Mouse (Mus musculus) stomach, embryonic 15.5 days (tissue): ENCODE results near the gene C5ar1. TPM values are rescaled to one million over a fixed set of nuclear protein-coding genes. Genes with fewer than 3 reads are reported as not detected.

Source experiments
- ATAC-seq: fragments of 200-750 bp; cut with Nextera tagmentation; 2 replicates; pipeline ENCODE4 v1.8.0; 2017; ENCODE audit warnings: low read depth, moderate number of reproducible peaks, moderate TSS enrichment; ENCODE audit not compliant: insufficient read depth, low FRiP score
- H3K27ac ChIP-seq: fragments of 300-500 bp; sonication (generic); 2 replicates; pipeline ENCODE4 v1.5.1; 2015; ENCODE audit warnings: mild to moderate bottlenecking, inconsistent platforms
- H3K27me3 ChIP-seq: fragments of 300-500 bp; sonication (generic); replicated peaks from 2 replicates; pipeline ENCODE4 v1.6.1; 2015; ENCODE audit warnings: inconsistent platforms
- H3K36me3 ChIP-seq: fragments of 300-500 bp; sonication (generic); 2 replicates; pipeline ENCODE4 v1.6.1; 2015; ENCODE audit warnings: inconsistent platforms
- H3K4me1 ChIP-seq: fragments of 300-500 bp; sonication (generic); 2 replicates; pipeline ENCODE4 v1.6.1; 2015; ENCODE audit warnings: inconsistent platforms
- H3K4me2 ChIP-seq: fragments of 300-500 bp; sonication (generic); 2 replicates; pipeline ENCODE4 v1.6.1; 2015; ENCODE audit warnings: mild to moderate bottlenecking, inconsistent platforms
- H3K4me3 ChIP-seq: fragments of 300-500 bp; sonication (generic); replicated peaks from 2 replicates; pipeline ENCODE4 v1.5.1; 2015; ENCODE audit warnings: inconsistent platforms
- H3K9ac ChIP-seq: fragments of 300-500 bp; sonication (generic); 2 replicates; pipeline ENCODE4 v1.6.1; 2015; ENCODE audit warnings: inconsistent platforms
- H3K9me3 ChIP-seq: fragments of 300-500 bp; sonication (generic); 2 replicates; pipeline ENCODE4 v1.6.1; 2016; ENCODE audit warnings: inconsistent platforms
- WGBS: fragments of 180-500 bp; shearing (Covaris S2); methylation state at CpG from one replicate; pipeline ENCODE4 v1.1.7; 2015; 5-methylcytosine and 5-hydroxymethylcytosine counted together
- polyA plus RNA-seq: library from polyadenylated mRNA; unstranded; fragments of >200 nt; fragmentation: Nextera tagmentation; extraction: Ambion mirVana; gene quantifications from 2 replicates; pipeline ENCODE4 v1.2.1, GENCODE M21; 2015

The C5ar1 gene
- polyA plus RNA-seq, 1 experiment from 2014 or later, result 4.1 TPM

- Histone ChIP-seq H3K4me1 (no peaks in the 10 kb centered on the region), H3K9ac (no peak overlapping the region), H3K36me3 (no peaks in the 10 kb centered on the region), H3K27me3 (no peaks in the 10 kb centered on the region), H3K4me2 (no peak overlapping the region), H3K9me3 (no peaks in the 10 kb centered on the region), H3K4me3 (no peak overlapping the region), H3K27ac (no peak overlapping the region)
- no peak for ATAC-seq
- 45% methylated on average over 1 of the region's 4 CpGs for WGBS
Observed at GRCm38 (mm10) chr7:16245958-16246357, 13.4 kb downstream of the C5ar1 start.

- ATAC-seq, result no peak
- no peak within 1 kb of the TSS for H3K9ac ChIP-seq
- H3K4me1 ChIP-seq, result no peaks in the 10 kb centered on the region
- 48% methylated on average over 5 of the region's 5 CpGs for WGBS
- H3K27me3 ChIP-seq, result no peaks in the 10 kb centered on the region
- H3K4me2 ChIP-seq, result no peak within 1 kb of the TSS
- no peaks in the 10 kb centered on the region for H3K36me3 ChIP-seq
- H3K27ac ChIP-seq, result no peak within 1 kb of the TSS
- no peak within 1 kb of the TSS for H3K4me3 ChIP-seq
- no peaks in the 10 kb centered on the region for H3K9me3 ChIP-seq
Observed at GRCm38 (mm10) chr7:16244067-16244466, 15.3 kb downstream of the C5ar1 start, which contains the start of gene C5ar2. Gene C5ar2 (minus strand): TSS chr7:16244154.

GRCm38 (mm10) chr7:16242198-16242597 lies 17.1 kb downstream of the C5ar1 start:
- H3K27me3 ChIP-seq, result no peaks in the 10 kb centered on the region
- no peak overlapping the region for H3K4me3 ChIP-seq
- H3K36me3 ChIP-seq, result no peaks in the 10 kb centered on the region
- no peak overlapping the region for H3K9ac ChIP-seq
- no peaks in the 10 kb centered on the region for H3K4me1 ChIP-seq
- no peak overlapping the region for H3K27ac ChIP-seq
- no peak for ATAC-seq
- H3K4me2 ChIP-seq, result no peak overlapping the region
- WGBS, result 78% methylated on average over 6 of the region's 6 CpGs
- no peaks in the 10 kb centered on the region for H3K9me3 ChIP-seq

GRCm38 (mm10) chr7:16241787-16242186 lies 17.6 kb downstream of the C5ar1 start:
- H3K4me3 ChIP-seq, result no peak overlapping the region
- no peak overlapping the region for H3K4me2 ChIP-seq
- no peak for ATAC-seq
- WGBS, result 56% methylated on average over 11 of the region's 11 CpGs
- H3K27me3 ChIP-seq, result no peaks in the 10 kb centered on the region
- no peaks in the 10 kb centered on the region for H3K36me3 ChIP-seq
- no peak overlapping the region for H3K27ac ChIP-seq
- H3K9me3 ChIP-seq, result no peaks in the 10 kb centered on the region
- H3K9ac ChIP-seq, result no peak overlapping the region
- no peaks in the 10 kb centered on the region for H3K4me1 ChIP-seq

GRCm38 (mm10) chr7:16240978-16241303 lies 18.4 kb downstream of the C5ar1 start:
- Histone ChIP-seq H3K36me3 (no peaks in the 10 kb centered on the region), H3K4me1 (no peaks in the 10 kb centered on the region), H3K9ac (no peak overlapping the region), H3K9me3 (no peaks in the 10 kb centered on the region), H3K27ac (no peak overlapping the region), H3K4me2 (no peak overlapping the region), H3K27me3 (no peaks in the 10 kb centered on the region), H3K4me3 (no peak overlapping the region)
- no peak for ATAC-seq
- WGBS, result 88% methylated on average over 1 of the region's 1 CpGs

- Histone ChIP-seq H3K9ac (no peak overlapping the region), H3K36me3 (no peaks in the 10 kb centered on the region), H3K9me3 (no peaks in the 10 kb centered on the region), H3K4me1 (no peaks in the 10 kb centered on the region), H3K4me2 (no peak overlapping the region), H3K4me3 (no peak overlapping the region), H3K27ac (no peak overlapping the region), H3K27me3 (no peaks in the 10 kb centered on the region)
- 71% methylated on average over 7 of the region's 7 CpGs for WGBS
- ATAC-seq, result peak; percentile 58
Observed at GRCm38 (mm10) chr7:16240281-16240977, 18.9 kb downstream of the C5ar1 start.

GRCm38 (mm10) chr7:16239554-16239997 lies 19.8 kb downstream of the C5ar1 start:
- H3K4me2 ChIP-seq, result no peak overlapping the region
- H3K4me1 ChIP-seq, result no peaks in the 10 kb centered on the region
- WGBS, result 66% methylated on average over 9 of the region's 9 CpGs
- no peaks in the 10 kb centered on the region for H3K27me3 ChIP-seq
- no peak for ATAC-seq
- no peak overlapping the region for H3K4me3 ChIP-seq
- no peaks in the 10 kb centered on the region for H3K36me3 ChIP-seq
- H3K9ac ChIP-seq, result no peak overlapping the region
- no peaks in the 10 kb centered on the region for H3K9me3 ChIP-seq
- H3K27ac ChIP-seq, result no peak overlapping the region

GRCm38 (mm10) chr7:16229869-16230268 lies 29.5 kb downstream of the C5ar1 start:
- no peak for ATAC-seq
- H3K27me3 ChIP-seq, result no peaks in the 10 kb centered on the region
- no peak overlapping the region for H3K4me2 ChIP-seq
- no peak overlapping the region for H3K27ac ChIP-seq
- 27% methylated on average over 5 of the region's 5 CpGs for WGBS
- H3K36me3 ChIP-seq, result no peaks in the 10 kb centered on the region
- H3K9ac ChIP-seq, result no peak overlapping the region
- H3K4me3 ChIP-seq, result no peak overlapping the region
- H3K9me3 ChIP-seq, result no peaks in the 10 kb centered on the region
- no peaks in the 10 kb centered on the region for H3K4me1 ChIP-seq

GRCm38 (mm10) chr7:16221582-16222272 lies 37.6 kb downstream of the C5ar1 start, which contains the start of gene Dhx34:
Gene Dhx34 (minus strand): TSS chr7:16222037.
- peak within 1 kb of the TSS; percentile 71 for H3K4me2 ChIP-seq
- H3K9ac ChIP-seq, result peak within 1 kb of the TSS; percentile 74
- peak; percentile 96 for ATAC-seq
- H3K4me3 ChIP-seq, result peak within 1 kb of the TSS; percentile 70
- H3K4me1 ChIP-seq, result peaks cover 7% of the 10 kb centered on the region; the same call in 1 of the 2 replicates
- WGBS, result 1% methylated on average over 34 of the region's 34 CpGs
- H3K36me3 ChIP-seq, result no peaks in the 10 kb centered on the region
- H3K27ac ChIP-seq, result peak within 1 kb of the TSS; percentile 86
- no peaks in the 10 kb centered on the region for H3K9me3 ChIP-seq
- H3K27me3 ChIP-seq, result no peaks in the 10 kb centered on the region

GRCm38 (mm10) chr7:16213986-16214385 lies 45.4 kb downstream of the C5ar1 start:
- no peak for ATAC-seq
- no peak overlapping the region for H3K9ac ChIP-seq
- H3K9me3 ChIP-seq, result no peaks in the 10 kb centered on the region
- H3K4me1 ChIP-seq, result no peaks in the 10 kb centered on the region
- peaks cover 35% of the 10 kb centered on the region; the same call in 1 of the 2 replicates for H3K36me3 ChIP-seq
- no peak overlapping the region for H3K27ac ChIP-seq
- H3K4me3 ChIP-seq, result no peak overlapping the region
- no peak overlapping the region for H3K4me2 ChIP-seq
- no peaks in the 10 kb centered on the region for H3K27me3 ChIP-seq
- 85% methylated on average over 9 of the region's 9 CpGs for WGBS

GRCm38 (mm10) chr7:16213196-16213595 lies 46.1 kb downstream of the C5ar1 start:
- H3K4me1 ChIP-seq, result no peaks in the 10 kb centered on the region
- no peak overlapping the region for H3K4me2 ChIP-seq
- WGBS, result 87% methylated on average over 6 of the region's 6 CpGs
- H3K9ac ChIP-seq, result no peak overlapping the region
- H3K36me3 ChIP-seq, result peaks cover 35% of the 10 kb centered on the region; the same call in 1 of the 2 replicates
- H3K9me3 ChIP-seq, result no peaks in the 10 kb centered on the region
- H3K27ac ChIP-seq, result no peak overlapping the region
- H3K27me3 ChIP-seq, result no peaks in the 10 kb centered on the region
- no peak for ATAC-seq
- no peak overlapping the region for H3K4me3 ChIP-seq

GRCm38 (mm10) chr7:16210862-16211365 lies 48.4 kb downstream of the C5ar1 start:
- Histone ChIP-seq H3K4me2 (no peak overlapping the region), H3K9ac (no peak overlapping the region), H3K27me3 (no peaks in the 10 kb centered on the region), H3K4me3 (no peak overlapping the region), H3K27ac (no peak overlapping the region), H3K4me1 (no peaks in the 10 kb centered on the region), H3K36me3 (peaks cover 35% of the 10 kb centered on the region; the same call in 1 of the 2 replicates), H3K9me3 (no peaks in the 10 kb centered on the region)
- ATAC-seq, result no peak
- 65% methylated on average over 12 of the region's 12 CpGs for WGBS
